Mouse (Mus musculus) lung, postnatal 4 days (tissue): ENCODE data around the gene Sbp.
"Not testable (repeated sequence)": the region's sequence is repeated elsewhere in the genome, so short reads cannot be mapped to it uniquely, and the experiment has no call there.

Experiments
- DNase-seq, 2 experiments: peaks; one replicate each; pipeline ENCODE4 v3.0.0; 2021

Sbp gene

DNA sequence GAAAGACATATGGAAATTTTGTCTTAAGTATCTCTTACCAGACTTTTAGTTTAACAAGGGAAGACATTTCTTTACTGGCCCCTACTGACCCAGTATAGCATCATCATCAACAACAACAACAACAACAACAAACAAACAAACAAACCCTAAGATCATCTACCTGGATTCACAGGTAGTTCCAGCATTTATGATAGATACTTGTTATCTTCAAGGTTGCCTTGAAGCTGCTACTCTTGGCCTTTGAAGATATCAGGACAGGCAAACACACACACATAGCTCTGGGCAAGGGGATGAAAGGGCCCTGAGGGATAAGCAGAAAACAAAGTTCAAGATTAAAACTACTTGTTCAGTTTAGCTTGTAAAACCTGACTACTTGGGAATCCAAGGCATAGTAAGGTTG is at the start of gene Sbp:
Gene Sbp, plus strand, starts transcription at position 301 of the 400 bp plus-strand sequence.
- DNase-seq = no peak

DNA sequence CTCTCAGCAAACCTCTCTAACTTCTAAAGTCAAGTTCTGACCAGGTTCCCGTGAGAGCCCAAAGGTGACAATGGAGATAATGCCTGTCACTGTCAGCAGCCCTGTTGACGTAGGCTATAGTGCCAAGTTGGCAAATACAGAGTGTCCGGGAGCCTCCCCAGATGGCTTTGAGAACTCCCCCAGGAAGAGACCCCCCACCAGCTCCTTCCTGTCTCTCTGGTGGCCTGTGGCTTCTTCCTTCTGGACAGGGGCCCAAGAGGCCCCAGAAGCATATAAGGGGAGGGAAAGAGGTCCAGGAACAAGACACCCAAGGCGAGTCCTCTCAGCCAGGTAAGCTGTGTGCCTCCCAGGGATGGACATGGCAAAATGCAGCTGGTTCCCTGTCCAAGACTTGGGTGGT is 24.3 kb upstream of the Sbp start, which contains the start of gene Dcpp3:
Gene Dcpp3, plus strand, starts transcription at position 301 of the 400 bp plus-strand sequence.
- DNase-seq = peak in 1 of 2 experiments; percentile 31

DNA sequence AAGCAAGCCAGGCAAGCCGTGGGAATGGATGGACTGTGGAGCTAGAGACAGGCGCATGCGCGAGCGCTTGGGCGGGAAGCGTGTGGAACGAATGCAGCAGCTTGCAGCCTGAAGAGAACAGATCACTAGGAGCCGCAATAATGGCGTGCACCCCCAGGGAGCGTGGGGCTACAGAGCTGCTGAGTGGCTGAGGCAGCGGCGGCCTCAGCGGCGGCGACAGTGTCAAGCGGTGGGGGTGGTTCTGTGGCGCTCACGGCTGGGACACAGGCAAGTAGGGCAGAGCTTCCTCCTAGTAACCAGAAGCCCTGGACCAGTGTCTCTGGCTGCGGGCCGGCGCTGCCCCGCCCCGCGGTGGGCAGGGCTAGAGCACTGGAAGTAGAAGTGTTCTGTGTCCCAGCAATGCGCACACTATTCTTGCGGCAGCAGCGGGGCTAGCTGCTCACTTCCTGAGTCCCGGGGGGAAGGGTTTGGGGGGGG is 16.9 kb upstream of the Sbp start:
- peak; percentile 92 to 96 for DNase-seq

GRCm38 (mm10) chr17:23925090-23925493 is 16.4 kb upstream of the Sbp start:
- DNase-seq = peak; percentile 63 to 78

DNA sequence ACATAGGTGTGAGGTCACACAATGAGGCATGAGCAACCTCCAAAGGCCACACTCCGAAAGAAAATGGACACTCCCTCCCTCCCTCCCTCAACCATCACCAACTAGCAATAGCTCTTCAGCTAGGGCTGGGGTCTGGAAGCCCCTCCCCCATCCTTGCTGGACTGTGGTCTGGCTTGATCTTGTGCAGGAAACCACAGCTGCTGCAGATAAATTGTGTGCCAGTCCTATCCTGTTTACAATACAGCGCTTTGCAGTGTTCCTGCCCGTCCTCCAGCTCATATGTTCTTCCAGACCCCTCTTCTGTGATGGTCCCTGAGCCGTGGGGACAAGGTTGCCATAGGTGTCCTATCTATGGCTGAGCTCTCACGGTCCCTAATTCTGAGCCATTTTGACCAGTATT is 10.3 kb upstream of the Sbp start:
- peak; percentile 9 to 52 for DNase-seq

GRCm38 (mm10) chr17:23947486-23947885 is 6.0 kb downstream of the Sbp start:
- DNase-seq = not testable (repeated sequence)

- no peak for DNase-seq
These were observed 7.6 kb downstream of the Sbp start for GRCm38 (mm10) chr17:23949068-23949467.

DNA sequence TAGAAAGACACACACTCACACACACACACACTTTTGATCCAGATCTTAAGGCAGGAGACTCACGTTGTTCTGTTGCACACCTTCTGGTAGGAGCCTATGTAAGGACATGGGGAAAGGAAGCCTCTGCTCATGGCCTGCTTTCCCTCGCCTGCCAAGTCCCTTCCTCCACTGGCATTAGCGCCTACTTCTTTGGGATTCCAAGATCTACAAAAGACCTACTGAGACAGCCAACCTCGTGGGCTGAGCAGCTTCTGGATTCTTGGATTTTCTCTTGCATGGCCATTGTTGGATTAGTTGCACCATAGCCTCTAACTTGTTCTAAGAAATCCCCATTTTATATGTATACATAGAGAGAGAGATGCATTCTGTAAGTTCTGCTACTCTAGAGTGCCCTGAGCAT is 9.4 kb downstream of the Sbp start:
- not testable (repeated sequence) for DNase-seq

GRCm38 (mm10) chr17:23955174-23955573 is 13.7 kb downstream of the Sbp start, which contains the start of gene Sbpl:
Gene Sbpl, minus strand, starts transcription at chr17:23955274.
- no peak for DNase-seq

DNA sequence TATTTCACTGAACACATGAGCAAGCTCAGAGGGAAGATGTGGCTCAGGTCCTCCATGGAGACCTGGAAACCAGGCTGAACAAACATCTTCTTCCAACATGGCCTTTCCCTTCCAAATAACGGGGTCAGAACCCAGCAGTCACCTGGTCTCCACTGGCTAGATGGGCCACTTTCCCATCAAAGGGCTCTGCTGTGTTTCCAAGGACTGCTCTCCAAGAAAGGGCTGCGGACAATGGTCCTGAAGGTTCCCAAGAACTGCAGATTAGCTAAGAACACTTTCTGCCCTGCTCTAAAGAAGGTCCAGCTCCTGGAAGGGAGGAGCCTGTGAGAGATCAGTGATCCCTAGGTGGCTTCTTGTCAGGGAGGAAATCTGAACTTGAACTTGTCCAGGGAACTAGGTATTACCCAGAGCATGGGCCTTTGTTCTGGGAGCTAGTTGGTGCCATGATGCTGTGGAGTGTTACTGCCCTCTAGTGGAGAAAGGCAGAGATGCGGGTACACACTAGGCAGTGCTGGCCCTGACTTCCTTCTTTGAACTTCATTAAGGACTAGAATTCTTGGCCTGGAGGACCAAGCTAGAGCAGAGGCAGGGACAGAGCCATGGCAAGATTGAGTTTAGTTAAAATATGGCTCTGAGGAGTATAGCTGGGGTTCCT is 18.7 kb downstream of the Sbp start:
- DNase-seq = peak; percentile 77 to 87

DNA sequence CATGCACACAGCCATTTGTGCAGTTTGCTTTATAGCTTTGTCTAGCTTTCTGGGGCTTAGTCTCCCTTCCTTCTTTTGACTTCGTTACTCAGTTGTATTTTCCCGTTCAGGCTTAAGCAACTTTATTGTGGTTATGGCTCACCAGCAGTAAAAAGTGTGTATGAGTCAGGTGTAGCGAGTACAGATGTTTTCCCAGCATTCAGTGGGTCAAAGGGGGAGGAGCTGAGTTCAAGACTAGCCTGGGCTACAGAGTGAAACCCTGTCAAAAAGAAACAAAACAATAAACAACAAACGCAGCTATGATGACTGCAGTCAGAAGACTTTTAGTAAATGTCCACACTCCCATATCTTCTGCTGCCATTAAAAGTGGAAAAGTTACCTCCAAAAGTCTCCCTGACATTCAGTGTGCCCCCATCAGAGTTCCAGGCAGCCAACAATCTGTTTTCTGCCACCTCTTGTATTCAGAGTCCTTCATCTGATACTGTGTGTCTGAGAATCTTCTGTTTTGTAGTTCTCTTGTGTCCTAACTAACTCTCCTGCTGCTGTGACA is 20.2 kb downstream of the Sbp start:
- no peak for DNase-seq

DNA sequence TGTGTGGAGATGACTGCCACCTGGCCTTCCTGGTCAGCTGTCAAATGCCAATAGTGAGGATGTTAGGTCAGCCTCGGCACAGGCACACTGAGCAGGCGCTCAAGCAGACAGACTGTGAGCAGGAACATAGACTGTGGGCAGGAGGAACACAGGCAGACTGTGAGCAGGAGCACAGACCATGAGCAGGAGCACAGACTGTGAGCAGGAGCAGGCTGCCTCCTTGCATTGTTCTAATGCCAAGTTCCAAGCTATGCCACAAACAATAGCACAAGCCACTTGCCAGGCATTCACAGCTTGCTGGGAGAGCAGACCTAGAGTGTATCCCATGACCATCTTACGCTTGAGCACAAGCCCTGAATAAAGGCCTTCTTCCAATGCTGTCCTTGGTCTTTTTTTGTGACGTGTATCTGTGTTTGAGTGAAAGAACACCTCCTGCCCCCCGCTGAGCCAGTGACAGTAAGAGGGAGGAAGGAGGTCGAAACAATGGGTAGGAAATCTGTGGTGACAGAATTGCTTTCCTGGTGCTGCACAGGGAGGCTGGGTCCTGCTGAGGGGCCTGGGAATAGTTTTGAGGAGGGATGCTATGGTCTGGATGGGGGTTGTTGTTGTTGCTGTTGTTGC is 24.4 kb downstream of the Sbp start:
- no peak for DNase-seq

DNA sequence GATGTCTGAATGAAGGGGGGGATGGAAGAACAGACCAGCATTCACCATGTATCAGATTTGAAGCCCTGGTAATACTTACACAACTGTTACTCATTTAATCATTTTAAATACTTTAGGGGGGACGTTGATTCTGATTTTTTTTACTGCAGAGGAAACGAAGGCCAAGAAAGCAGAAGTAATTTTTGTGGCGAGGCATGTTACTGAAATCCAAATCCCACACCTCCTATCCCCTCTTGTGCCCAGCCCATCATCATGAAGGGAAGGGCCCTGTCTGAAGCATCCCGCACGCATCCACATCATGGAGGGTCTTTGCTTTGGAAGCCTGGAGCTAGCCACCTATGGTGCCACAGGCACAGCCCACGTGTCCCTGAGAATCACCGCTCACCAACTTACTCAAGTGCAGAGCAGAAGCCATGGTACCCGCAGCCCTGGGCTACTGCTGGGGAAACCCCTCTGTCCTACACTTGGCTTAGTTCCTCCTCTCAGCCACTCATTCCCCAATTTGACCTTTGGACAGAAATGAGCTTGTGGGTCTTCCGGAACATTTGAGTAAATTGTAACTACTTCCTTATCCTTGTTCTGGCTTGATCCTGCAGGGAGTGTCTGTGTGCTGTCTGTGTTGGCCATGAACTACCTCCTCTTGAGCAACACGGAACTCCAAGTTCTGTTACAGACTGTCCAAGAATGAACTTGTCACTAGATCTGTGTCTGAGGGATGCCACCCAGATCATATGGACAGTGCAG is 25.4 kb downstream of the Sbp start:
- DNase-seq = peak; percentile 37 to 40

DNA sequence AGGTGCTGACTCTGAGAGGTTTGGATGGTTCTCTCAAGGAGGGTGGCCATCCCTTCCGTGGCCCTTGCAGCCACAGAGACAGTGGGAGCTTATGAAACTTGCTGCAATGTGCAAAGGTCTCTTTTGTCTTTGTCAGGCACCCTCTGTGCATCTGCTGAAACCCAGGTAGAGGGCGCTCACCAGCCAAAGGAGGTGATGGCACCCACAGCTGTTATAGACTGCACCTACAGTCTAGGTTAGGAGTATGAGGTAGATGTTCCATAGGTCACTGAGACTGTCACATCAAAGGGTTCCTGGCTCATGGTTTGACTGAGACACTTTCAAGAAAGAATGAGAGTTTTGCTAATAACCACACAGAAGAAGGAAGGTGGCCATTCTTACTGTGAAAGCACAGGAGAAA is 27.3 kb downstream of the Sbp start:
- DNase-seq = peak; percentile 33 to 36

DNA sequence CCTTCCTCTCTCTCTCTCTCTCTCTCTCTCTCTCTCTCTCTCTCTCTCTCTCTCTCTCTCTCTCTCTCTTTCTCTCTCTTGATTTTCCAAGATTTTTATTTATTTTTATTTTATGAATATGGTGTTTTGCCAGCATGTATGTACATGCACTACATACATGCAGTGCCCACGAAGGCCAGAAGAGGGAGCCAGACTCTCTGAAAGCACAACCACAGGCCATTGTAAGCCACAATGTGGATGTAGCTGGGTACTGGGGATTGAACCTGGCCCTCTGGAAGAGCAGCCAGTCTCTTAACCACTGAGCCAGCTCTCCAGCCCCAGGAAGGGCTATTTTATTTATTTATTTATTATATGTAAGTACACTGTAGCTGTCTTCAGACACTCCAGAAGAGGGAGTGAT is 27.8 kb downstream of the Sbp start:
- peak; percentile 72 to 84 for DNase-seq

- no peak for DNase-seq
These were observed 29.8 kb downstream of the Sbp start for GRCm38 (mm10) chr17:23971315-23971714.

GRCm38 (mm10) chr17:23976665-23977064 is 35.2 kb downstream of the Sbp start:
- no peak for DNase-seq

GRCm38 (mm10) chr17:23979471-23979870 is 38.0 kb downstream of the Sbp start:
- no peak for DNase-seq

DNA sequence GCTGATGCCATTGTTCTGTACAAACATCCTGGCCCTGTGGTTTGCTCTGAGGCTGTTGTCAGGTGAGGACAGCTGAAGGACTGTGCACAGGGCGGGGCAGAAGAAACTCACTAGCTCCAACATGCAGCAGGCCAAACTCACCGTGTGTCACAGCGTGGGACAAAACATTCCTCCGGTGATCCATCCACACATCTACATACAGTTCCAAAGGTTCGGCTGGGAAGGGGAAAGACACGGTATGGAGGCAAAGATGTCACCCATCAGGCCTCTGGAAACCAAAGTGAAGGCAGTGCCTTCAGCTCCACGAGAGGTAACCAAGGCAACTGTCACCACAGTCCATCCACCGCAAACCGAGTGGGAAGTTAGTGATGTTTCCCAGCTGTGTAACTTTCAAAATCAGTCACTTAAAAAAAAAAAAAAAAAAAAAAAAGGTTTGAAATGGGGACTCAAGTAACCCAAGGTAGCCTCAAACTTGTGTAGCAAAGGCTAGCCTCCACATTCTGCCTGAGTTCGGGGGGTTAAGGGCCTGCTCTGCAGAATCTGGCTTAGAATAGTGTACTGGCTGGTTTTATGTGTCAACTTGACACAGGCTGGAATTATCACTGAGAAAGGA is 38.9 kb downstream of the Sbp start, which contains the start of gene Prss30:
Gene Prss30, minus strand, starts transcription at position 270 of the 613 bp plus-strand sequence.
- DNase-seq = peak; percentile 32 to 33

- DNase-seq = no peak
These were observed 41.4 kb downstream of the Sbp start for GRCm38 (mm10) chr17:23982912-23983311.

GRCm38 (mm10) chr17:23984989-23985388 is 43.5 kb downstream of the Sbp start:
- no peak for DNase-seq

GRCm38 (mm10) chr17:23989802-23990201 is 48.3 kb downstream of the Sbp start:
- DNase-seq = peak; percentile 45 to 74
